Mouse (Mus musculus) urinary bladder, postnatal 14 days (tissue): ENCODE results near the gene Maml1.
"Not testable (repeated sequence)": the region's sequence is repeated elsewhere in the genome, so short reads cannot be mapped to it uniquely, and the experiment has no call there.

Source experiments
- DNase-seq: peaks from one replicate; pipeline ENCODE4 v3.0.0; 2021; ENCODE audit warnings: low spot score

The Maml1 gene

GRCm38 (mm10) chr11:50292190-50292855 lies at the start of gene Maml1:
Gene Maml1, minus strand, starts transcription at chr11:50292311.
- peak; percentile 97 for DNase-seq

- DNase-seq = no peak
Measured at GRCm38 (mm10) chr11:50336891-50337290, 44.8 kb upstream of the Maml1 start.

- DNase-seq = no peak
Measured at GRCm38 (mm10) chr11:50336126-50336525, 44.0 kb upstream of the Maml1 start.

GRCm38 (mm10) chr11:50333181-50333580 lies 41.1 kb upstream of the Maml1 start:
- no peak for DNase-seq

GRCm38 (mm10) chr11:50329378-50329777 lies 37.3 kb upstream of the Maml1 start:
- no peak for DNase-seq

- DNase-seq = no peak
Measured at GRCm38 (mm10) chr11:50328075-50328625, 36.0 kb upstream of the Maml1 start.

GRCm38 (mm10) chr11:50326302-50326966 lies 34.3 kb upstream of the Maml1 start:
- DNase-seq = no peak

- DNase-seq = peak; percentile 98
Measured at GRCm38 (mm10) chr11:50325496-50326301, 33.6 kb upstream of the Maml1 start, which contains the start of gene Canx. Gene Canx, minus strand, starts transcription at chr11:50325673.

- peak; percentile 53 for DNase-seq
Measured at GRCm38 (mm10) chr11:50324751-50325471, 32.8 kb upstream of the Maml1 start.

GRCm38 (mm10) chr11:50323843-50324242 lies 31.7 kb upstream of the Maml1 start:
- DNase-seq = no peak

- no peak for DNase-seq
Measured at GRCm38 (mm10) chr11:50322345-50322744, 30.2 kb upstream of the Maml1 start.

GRCm38 (mm10) chr11:50321239-50321638 lies 29.1 kb upstream of the Maml1 start:
- DNase-seq = no peak

GRCm38 (mm10) chr11:50319343-50319742 lies 27.2 kb upstream of the Maml1 start:
- DNase-seq = not testable (repeated sequence)

GRCm38 (mm10) chr11:50312803-50313202 lies 20.7 kb upstream of the Maml1 start:
- DNase-seq = no peak

GRCm38 (mm10) chr11:50303406-50303805 lies 11.3 kb upstream of the Maml1 start:
- DNase-seq = no peak

GRCm38 (mm10) chr11:50291321-50292165 lies 568 bp downstream of the Maml1 start:
- DNase-seq = peak; percentile 49

- DNase-seq = no peak
Measured at GRCm38 (mm10) chr11:50290486-50291225, 1.5 kb downstream of the Maml1 start.

GRCm38 (mm10) chr11:50286428-50286827 lies 5.7 kb downstream of the Maml1 start:
- no peak for DNase-seq

- no peak for DNase-seq
Measured at GRCm38 (mm10) chr11:50285696-50286095, 6.4 kb downstream of the Maml1 start.

GRCm38 (mm10) chr11:50285263-50285662 lies 6.8 kb downstream of the Maml1 start:
- no peak for DNase-seq
